Mouse (Mus musculus): Measurements from ENCODE around the gene Xylb.

The Xylb gene

DNA sequence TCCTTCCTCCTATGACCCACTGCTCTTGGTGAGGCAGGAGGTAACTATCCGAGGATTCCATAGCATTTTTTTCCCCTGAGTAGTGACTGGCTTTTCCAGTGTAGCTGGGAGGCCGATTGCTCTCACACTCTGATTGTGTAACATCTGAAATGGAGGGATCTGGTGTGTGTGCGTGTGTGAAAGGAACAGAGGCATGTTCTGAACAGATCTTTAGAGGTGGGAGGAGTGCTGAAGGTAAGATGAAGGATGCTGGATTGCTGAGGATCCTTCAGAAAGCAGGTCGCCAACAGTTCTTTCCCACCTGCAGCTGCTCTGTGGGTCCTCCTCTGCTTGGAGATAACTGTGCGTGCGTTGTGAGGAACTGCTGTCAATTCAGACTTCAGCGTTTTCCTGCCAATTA lies 44.2 kb downstream of the Xylb start:
- in situ Hi-C loops (cut with MboI, MseI), result no loop called here

DNA sequence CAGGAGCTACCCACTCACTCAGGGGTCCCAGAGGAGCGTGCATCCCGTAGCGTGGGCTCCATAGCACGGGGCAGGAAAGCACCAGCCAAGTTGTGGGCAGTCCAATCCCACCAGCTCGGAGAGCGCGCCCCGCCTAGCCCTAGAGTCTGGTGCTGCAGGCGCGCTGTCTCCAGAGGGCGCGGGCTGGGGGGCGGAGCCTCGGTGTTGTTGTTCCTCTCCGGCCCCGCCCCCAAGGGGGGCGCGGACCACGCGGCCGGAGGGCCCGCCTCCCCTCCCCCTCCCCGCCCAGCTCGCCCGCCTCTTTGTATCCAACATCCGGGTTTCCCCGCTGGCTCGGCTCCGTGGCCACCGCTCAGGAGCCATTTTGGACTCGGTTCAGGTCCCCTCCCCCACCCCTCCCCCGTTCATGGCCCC lies 44.6 kb downstream of the Xylb start, which contains the start of gene Acvr2b:
TSS of gene Acvr2b (plus strand) at position 318 of the 414 bp plus-strand sequence.
- in situ Hi-C loops (cut with MboI, MseI), result no loop called here

DNA sequence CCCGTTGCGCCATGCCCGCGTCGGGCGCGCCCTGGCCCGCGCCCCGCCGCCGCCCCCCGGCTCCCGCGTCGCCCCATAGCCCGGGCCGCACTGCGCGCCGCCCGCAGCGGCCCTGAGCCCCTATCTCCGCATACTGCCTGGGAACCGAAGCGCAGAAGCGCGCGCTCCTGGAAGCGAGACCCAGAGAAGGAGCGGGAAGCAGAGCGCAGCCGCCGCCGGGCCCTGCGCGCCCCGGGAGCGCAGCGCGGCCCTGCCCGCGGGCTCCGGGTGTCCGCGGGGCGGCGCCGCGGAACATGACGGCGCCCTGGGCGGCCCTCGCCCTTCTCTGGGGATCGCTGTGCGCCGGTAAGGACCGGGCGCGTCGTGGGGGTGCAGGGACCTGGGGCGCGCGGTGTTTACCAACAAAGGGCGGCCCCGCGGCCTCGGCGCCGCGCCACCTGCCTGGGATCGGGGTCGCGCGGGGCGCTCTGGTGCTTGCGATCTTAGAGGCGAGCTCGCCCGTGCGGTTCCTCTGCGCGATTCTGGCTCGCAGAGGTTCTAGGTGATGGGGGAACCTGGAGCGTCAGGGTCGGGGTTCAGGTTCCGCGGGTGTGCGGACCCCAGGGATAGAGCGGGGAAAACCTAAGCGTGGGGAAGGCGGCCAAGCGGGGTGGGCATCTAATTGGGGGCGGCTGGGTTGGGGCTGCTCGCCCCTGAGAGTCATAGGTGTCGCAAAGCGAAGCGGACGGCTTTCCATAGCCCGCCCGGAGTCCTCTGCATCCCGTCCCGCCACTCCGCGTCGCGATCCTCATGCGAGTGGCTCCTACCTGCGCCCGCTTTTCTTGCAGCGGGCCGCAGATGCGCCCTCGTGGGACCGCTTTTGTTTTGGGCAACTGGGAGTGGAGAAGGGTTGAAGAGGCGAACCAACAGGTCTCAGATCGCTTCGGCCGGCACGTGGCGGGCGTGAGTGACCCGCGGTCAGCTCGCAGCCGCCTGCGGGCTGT lies 45.4 kb downstream of the Xylb start:
- in situ Hi-C loops (cut with MboI, MseI), result no loop called here

DNA sequence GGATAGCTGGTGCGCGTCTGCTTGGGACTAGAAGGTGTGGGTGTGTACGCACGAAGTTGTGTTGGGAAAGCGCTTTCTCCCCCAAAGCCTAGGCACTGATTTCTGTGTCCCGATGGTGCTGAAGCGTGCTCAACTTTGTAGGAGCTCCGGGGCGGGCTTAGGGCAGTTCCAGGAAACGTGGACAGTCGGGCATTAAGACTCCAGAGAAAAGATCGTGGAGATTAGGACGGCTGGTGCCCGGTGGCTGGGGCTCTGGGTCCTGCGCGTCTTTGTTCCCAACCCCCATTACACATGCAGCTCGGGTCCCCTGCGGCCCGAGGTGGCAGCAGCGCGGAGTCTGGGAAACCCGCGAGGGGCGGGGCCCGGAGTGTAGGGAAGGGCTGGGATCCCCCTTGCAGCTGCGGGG lies 46.1 kb downstream of the Xylb start:
- in situ Hi-C loops (cut with MboI, MseI), result no loop called here

DNA sequence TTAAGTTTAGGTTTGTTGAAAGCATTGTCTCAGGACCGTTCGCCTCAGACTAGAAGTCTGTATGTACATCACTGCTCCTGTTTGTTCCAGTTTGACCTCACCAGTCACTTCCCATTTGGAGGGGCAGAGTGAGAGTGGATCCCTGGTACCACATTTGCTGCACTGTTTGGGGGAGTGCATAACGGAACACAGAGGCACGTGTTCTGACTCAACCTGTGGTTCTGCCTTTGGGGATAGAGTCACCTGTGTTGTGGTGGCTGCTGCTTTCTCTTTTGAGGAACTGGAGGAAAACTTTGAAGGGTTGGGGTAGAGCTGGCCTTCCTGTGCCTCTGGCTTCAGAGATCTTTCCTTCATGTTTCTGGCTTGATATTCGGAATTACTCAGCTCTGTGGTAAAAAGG lies 46.9 kb downstream of the Xylb start:
- in situ Hi-C loops (cut with MboI, MseI), result no loop called here

DNA sequence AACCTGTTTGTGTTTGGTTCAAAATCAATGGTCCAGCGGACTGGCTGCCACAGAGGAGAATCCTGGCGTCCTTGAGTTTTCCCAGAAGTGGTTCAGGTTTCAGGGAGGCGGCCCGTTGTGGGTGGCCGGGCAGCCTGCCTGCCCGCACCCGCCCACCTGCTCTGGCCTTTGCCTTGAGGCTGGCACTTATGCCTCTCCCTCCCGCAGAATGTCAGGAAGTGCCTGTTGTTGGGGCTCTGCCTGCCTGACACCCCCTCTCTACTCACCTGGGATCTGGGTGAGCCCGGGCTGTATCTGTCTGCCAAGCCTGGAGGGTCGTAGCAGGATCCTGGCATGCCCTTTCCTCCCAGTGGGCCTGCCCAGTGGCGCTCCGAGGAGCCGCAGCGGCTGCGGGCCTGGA lies 50.7 kb downstream of the Xylb start:
- in situ Hi-C loops (cut with MboI, MseI), result no loop called here

DNA sequence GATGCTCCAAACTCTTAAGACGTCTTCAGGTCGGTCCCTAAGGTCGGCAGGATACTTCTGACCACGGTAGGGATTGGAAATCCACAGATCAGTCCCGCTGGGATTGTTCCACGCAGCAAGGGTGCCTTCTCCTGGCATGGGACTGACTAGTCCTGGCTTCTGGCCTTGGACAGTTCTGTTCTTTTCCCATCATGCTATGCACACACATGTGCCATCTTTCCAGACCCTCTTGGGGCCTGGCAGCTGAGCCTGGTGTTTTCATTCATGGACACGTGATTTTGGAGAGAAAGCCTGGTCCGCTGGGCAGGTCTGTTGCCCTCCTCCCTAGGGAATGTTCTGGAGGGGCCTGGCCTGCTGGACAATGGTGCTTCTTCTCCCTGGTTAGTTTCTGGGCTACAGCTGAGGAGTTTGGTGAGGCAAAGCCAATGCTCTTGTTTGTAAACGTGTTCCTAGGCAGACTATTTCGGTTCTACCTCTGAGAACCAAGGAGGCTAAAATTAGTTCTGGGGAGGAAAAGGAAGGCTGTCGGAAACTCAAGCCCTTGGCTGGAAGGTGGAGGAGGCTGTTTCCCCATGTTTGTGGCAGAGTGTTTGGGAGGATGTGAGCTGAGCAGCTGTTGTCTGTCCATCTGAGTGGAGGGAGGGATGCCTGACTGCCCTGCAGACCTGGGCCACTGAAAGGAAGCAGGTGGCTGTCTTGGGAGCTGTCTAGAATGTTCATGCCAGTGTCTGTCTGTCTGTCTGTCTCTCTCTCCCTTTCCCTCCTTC lies 51.9 kb downstream of the Xylb start:
- in situ Hi-C loops (cut with MboI, MseI), result no loop called here

DNA sequence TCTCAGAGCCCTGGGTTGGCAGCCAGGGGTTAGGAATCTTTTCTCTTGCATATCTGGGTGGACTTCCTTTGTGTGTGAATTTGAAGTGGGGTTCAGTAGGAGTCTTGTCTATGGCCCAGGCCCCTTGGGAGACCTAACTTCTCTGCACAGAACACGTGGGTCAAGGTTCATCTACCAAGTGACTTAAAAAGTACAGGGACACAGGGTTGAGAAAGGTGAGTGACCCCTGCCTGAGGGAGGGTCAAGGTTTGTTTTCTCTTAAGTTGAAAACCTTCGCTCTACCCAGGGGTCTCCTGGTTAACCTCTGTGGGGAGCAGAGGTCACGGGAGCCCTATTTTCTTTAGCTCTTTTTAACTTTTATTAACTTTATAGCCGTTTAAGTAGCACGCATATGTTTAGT lies 52.7 kb downstream of the Xylb start:
- in situ Hi-C loops (cut with MboI, MseI), result no loop called here

DNA sequence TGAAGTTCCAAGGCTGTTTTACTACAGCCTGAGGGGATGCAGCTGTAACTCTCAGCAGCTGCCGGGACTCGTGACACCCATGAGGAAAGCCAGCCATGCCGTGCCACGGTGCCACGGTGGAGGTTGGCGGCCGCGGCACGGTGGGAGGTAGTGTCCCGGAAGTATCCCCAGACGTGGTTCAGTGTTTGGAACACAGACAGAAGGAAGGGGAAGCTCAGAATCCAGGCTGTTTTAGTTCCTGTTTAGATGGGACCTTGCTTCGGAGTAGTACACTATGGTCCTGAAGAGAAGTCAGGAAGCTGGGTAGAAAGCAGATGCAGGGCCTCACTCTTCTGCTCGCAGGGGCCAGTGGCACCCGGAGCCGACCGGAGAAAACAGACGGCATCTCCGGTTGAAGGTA lies 60.8 kb downstream of the Xylb start:
- in situ Hi-C loops (cut with MboI, MseI), result no loop called here

DNA sequence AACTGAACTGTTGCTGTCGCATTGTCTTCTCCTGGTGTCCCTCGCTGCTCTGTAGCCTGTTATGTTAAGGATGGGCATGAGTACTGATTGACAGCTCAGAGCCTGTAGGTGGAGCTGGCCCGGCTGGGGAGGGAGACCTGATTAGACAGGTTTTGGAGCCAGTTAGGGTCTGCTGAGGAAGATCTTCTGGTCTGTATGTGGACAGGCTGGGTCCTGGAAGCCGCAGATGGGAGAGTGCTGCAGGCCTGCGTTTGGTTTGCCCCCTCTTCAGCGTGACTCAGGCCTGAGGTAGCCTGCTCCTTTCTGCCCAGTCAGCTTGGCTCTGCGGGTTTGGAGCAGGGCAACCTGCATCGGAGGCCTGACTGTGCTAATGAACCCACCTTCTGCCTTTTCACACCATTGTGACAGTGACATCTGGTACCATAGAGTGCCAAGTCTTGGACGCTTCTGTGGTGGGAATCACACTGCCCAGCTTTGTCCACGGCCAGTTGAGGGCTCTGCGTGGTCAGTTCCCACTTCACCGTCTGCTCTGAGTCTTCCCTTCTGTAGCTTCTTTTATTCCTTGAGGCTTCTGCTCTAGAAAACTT lies 62.8 kb downstream of the Xylb start:
- in situ Hi-C loops (cut with MboI, MseI), result no loop called here

DNA sequence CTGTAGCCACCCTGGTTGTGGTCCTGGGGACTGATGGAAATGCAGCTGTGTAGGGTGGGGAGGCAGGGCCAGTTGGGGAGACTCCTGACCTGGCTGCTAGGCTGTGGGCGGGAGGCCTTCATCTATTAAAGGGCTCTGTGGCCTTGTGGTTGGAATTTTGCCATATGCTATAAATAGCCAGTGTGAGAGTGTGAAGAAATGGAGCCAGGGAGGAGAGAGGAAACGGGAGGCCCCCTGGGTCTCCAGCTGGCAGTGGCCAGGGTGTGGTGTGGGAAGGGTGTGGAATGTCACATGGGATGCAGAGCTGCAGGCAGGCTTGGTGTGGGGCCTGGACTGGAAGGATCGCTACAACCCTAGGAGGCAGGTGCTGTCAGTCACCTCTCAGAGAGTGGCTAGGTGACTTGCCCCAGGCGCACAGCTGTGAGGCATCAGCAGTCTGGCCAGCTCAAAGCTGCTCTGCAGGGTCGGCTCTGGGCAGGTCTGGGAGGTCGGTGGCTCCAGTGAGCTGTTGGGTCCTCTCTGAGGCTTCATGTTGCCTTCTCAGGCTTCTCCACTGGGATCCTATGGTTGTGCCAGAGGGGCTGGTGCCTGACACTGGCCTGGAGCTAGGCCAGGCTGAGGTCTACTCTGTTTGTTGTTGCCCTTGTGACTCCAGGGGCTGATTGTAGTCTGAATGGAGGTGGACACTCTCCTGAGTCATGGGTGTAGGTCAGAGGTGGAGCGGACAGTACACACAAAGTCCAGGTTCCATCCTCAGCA lies 68.2 kb downstream of the Xylb start:
- in situ Hi-C loops (cut with MboI, MseI), result no loop called here

DNA sequence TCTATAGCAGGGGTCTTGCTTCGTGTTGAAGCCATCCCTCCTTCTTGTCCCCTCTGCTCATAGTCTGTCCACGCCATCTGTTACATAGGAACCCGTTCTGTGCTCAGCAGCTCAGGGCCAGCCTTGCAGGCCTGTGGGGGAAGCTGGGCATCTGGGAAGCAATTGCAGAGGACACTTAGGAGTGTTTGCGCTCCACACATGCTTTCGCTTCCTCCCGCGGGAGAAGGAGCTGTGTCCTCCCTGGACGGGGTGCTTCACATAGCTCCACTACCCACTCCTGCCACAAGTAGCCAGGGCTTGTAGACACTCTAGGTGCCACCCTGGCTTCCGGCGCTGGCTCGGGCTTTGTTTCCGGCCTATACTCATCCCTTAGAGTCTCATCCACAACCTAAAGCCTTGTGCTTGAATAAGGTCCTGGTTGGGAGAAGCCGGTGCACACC lies 68.8 kb downstream of the Xylb start:
- in situ Hi-C loops (cut with MboI, MseI), result no loop called here

DNA sequence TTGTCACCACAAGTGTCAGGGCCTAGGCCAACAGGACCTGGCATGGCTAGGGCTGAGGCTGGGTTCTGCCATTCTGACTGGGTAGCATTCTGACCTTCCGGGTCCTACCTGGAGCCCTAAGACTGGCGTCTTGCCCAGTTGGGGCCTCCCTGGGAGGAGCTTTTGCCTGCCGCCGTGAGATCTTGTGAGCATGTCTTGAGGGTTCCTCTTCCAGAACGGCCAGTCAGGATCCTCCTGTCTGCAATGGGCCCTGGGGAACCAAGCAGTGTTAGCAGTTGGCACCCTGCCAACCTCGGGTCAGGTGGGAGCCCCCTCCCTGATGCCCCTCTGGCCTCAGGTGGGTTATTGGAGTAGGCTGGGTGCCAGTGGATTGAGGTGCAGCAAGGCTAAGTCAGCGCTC lies 69.3 kb downstream of the Xylb start:
- in situ Hi-C loops (cut with MboI, MseI), result no loop called here

DNA sequence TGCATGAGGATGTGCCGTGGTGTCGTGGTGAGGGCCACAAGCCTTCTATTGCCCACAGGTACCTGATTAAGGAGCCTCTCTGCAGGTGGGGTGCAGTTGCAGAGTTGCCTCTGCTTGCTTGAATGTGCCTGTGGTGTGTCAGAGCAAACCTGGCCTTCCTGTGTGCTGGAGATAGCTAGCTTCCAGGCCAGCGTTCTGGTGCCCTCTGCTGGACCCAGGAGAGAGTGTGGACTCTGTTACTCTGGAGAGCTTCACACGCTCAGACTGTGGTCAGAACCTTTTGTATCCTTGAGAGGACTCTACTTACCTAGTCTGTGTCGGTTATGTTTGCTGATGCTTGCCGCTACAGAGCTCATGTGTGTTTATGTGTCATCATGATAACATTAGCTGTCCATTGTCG lies 73.1 kb downstream of the Xylb start:
- in situ Hi-C loops (cut with MboI, MseI), result no loop called here

DNA sequence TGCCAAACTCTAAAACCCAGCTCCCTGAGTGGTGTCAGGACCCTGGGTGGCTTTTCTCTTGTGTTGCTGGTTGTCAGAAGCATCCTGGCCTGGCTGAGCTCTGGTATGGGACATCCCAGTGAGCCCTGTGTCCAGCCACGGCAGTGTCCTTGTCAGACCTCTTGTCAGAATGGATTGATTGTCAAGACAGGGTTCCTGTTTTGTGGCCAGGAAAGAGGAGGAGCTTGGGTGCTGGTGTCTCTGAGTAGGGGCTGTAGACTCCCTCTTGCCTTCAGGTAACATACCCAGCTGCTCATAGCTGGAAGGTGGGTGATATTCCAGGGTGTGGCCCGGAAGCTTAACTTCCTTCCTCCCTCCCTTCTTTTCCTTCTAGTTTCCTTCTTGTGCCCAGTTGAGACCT lies 78.7 kb downstream of the Xylb start:
- in situ Hi-C loops (cut with MboI, MseI), result no loop called here

DNA sequence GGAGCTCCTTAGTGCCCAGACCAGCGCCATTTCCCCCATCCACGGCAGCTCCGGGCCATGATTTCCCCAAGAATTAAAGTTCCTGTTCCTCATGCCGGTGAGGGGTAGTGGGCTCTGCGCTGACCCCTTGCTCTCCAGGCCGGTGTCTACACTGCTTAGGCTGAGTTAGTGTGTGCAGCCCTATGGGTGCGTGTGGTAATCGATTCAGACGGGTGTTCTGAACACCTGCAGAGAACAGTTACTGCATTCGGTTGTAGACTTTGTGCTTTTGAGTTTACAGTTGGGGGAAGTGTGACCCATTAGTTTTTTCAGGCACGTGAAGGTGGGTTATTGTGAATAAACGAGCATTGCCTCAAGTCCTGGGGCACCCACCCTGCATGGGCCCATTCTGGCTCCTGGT lies 80.9 kb downstream of the Xylb start:
- in situ Hi-C loops (cut with MboI, MseI), result no loop called here

DNA sequence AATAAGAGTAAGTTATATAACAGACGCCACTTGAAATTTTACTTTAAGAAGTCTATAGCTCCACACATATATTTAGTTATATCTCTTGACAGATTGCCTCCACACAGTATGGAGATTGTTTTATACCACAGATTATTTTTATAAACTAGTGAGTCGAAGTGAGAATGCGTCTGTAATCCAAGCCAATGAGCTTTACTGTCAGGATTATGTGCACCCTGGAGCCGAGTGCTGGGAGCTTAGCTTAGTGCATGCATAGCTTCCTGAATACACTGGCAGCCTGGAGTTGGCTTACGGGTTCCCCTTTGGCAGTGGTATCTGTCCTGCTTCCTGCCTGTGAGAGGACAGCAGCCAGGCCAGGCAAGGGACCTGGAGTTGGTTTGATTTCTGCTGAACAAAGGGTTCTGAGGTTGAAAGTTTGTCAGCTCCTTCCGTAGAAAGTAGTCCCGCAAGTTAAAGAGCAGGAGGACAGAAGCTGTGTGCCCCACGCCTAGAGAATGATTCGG lies 81.4 kb downstream of the Xylb start:
- in situ Hi-C loops (cut with MboI, MseI), result no loop called here
